23 mouse cellular contexts compared by ENCODE assay signal in the genomic region with DNA sequence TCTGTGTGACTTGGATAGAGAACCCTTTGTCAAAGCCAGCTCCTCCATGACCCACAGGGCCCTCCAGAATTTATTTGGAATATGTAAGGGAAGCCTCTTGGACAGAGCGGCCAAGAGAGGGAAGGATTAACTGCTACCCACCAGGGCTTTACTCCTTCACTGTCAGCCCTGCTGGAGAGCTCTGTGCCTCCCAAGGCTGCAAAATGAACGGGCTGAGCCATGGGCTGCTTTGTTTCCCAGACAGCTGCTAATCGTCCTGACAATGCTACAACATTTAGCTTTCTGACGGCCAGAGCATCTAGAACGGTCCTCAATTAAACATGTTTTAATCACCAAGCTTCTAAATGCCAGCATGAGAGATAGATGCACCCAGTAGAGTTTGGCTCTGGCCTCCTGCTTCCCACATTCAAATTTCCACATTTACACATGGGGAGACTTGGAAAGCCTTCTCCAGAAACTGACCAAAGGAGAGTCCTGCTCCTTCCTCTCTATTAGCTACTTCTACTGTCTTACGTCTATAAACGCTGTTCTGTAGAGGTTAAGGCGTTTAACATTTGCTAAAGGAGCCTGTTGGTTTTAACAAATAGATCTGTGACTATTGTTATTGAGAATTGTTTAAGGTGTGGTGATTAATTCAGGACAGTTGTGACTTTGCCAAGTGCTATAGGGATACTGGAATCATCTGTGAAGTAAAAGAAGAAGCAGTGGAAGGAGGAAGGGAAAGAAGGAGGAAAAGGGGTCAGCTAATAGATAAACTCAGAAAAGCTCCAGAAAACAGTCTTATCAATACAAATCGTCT.
DNase-seq lines count a peak whose midpoint lies in the region; ATAC-seq and TF ChIP-seq lines count a peak whose summit lies in the region.
"Had no signal": no experiment of that assay in that cellular context is flagged by ENCODE, and none has a peak within 500 bp of the region (broad histone marks: within the 10 kb centered on the region; RNA-seq: fewer than 3 reads in every experiment).

No protein-coding gene starts in this region.

- H3K4me3 ChIP-seq in lung, embryonic 14.5 days (ENCODE audit: low read depth, low read length), result no peak overlapping the region
- H3K4me3 ChIP-seq in forebrain, embryonic 16.5 days (replicated peaks; ENCODE audit: low read length), result no peak overlapping the region
- H3K4me3 ChIP-seq: heart, embryonic 12.5 days; hindbrain, embryonic 10.5 days; left cerebral cortex, adult 2 months; lung, embryonic 15.5 days had no signal

- no peaks in the 10 kb centered on the region; the same call in 1 of the 2 replicates for H3K4me1 ChIP-seq in lung, embryonic 14.5 days (ENCODE audit: insufficient read depth)
- H3K4me1 ChIP-seq in forebrain, embryonic 16.5 days (replicated peaks; ENCODE audit: control insufficient read depth, insufficient read depth, low read length), result peaks cover 44% of the 10 kb centered on the region
- H3K4me1 ChIP-seq: lung, embryonic 15.5 days had no signal

- TF ChIP-seq CTCF in lung, embryonic 14.5 days (IDR thresholded peaks at IDR 0.05; ENCODE audit: low read depth), result no peak

- 48% methylated on average over 9 of the region's 9 CpGs for WGBS in lung, embryonic 14.5 days
- WGBS in forebrain, embryonic 16.5 days, result 27% methylated on average over 9 of the region's 9 CpGs

- H3K9me3 ChIP-seq in lung, embryonic 14.5 days (ENCODE audit: low read depth, low read length), result no peaks in the 10 kb centered on the region
- no peaks in the 10 kb centered on the region for H3K9me3 ChIP-seq in forebrain, embryonic 16.5 days (ENCODE audit: control insufficient read depth, low read length)
- H3K9me3 ChIP-seq: heart, embryonic 12.5 days; hindbrain, embryonic 10.5 days; lung, embryonic 15.5 days had no signal

- ATAC-seq in lung, embryonic 14.5 days (ENCODE audit: insufficient read depth), result 0 out of 2 replicates have a peak, but pooled peaks have one; percentile 24
- ATAC-seq in forebrain, embryonic 16.5 days, result no peak
- ATAC-seq: inflammation-experienced regulatory T-cells, adult 6 months had no signal

- no peak overlapping the region for H3K27ac ChIP-seq in lung, embryonic 14.5 days (ENCODE audit: low read depth)
- peak overlapping the region; percentile 2; the same call in 1 of the 2 replicates for H3K27ac ChIP-seq in forebrain, embryonic 16.5 days (ENCODE audit: low read length)
- H3K27ac ChIP-seq: hindbrain, embryonic 10.5 days; liver, embryonic 14.5 days; lung, embryonic 15.5 days had no signal

- H3K36me3 ChIP-seq in lung, embryonic 14.5 days (ENCODE audit: insufficient read depth), result no peaks in the 10 kb centered on the region
- no peaks in the 10 kb centered on the region for H3K36me3 ChIP-seq in forebrain, embryonic 16.5 days (ENCODE audit: control insufficient read depth, insufficient read depth)
- H3K36me3 ChIP-seq: heart, embryonic 12.5 days; lung, embryonic 15.5 days had no signal

- H3K9ac ChIP-seq in lung, embryonic 14.5 days, result no peak overlapping the region
- no peak overlapping the region for H3K9ac ChIP-seq in forebrain, embryonic 16.5 days (replicated peaks; ENCODE audit: low read depth, low read length)
- H3K9ac ChIP-seq: heart, embryonic 12.5 days; liver, embryonic 14.5 days; lung, embryonic 15.5 days had no signal

- peak; percentile 4 for DNase-seq in gastrocnemius, postnatal 14 days
- no peak for DNase-seq in gastrocnemius, postnatal 4 days (ENCODE audit: low spot score in 2 of 2)
- DNase-seq in lung, embryonic 14.5 days, result no peak
- DNase-seq in lung, postnatal 4 days, result no peak
- peak; percentile 64 for DNase-seq in ZHBTc4 (ENCODE audit: low read depth, low spot score)
- DNase-seq in right cerebral cortex, adult 18-20 months, result no peak
- DNase-seq: adrenal gland, postnatal 14 days; B cell, adult 2 months; cerebellum, adult 8-10 months; cerebellum, postnatal 36 days; kidney, adult 18-20 months; kidney, postnatal 4 days; right cerebral cortex, postnatal 25 days; spleen, adult 18-20 months had no signal

- H3K27me3 ChIP-seq in lung, embryonic 14.5 days (ENCODE audit: insufficient read depth, low read length), result no peaks in the 10 kb centered on the region
- H3K27me3 ChIP-seq in forebrain, embryonic 16.5 days (replicated peaks; ENCODE audit: control insufficient read depth, insufficient read depth, low read length), result no peaks in the 10 kb centered on the region
- H3K27me3 ChIP-seq: CH12.LX; heart, embryonic 12.5 days; lung, embryonic 15.5 days had no signal

- no peak overlapping the region for H3K4me2 ChIP-seq in lung, embryonic 14.5 days
- H3K4me2 ChIP-seq in forebrain, embryonic 16.5 days (ENCODE audit: low read length), result no peak overlapping the region
- H3K4me2 ChIP-seq: heart, embryonic 12.5 days; lung, embryonic 15.5 days; midbrain, embryonic 11.5 days had no signal

- intact Hi-C loops in gastrocnemius, postnatal 14 days (cut with DNase I; ENCODE audit: low total_unique reads), result no loop called here

Comparison
In these comparisons a context has a peak if more than half of its experiments do, and no peak if none do; other contexts are left out.
1. DNase-seq: peak in gastrocnemius, postnatal 14 days (single experiment) and ZHBTc4 (single experiment); none in gastrocnemius, postnatal 4 days (0 of 2), lung, embryonic 14.5 days (single experiment), lung, postnatal 4 days (0 of 2) and right cerebral cortex, adult 18-20 months (single experiment).